Mouse (Mus musculus) E14TG2a.4 (cell line): Measurements from ENCODE around the gene Adam21.
A peak's percentile ranks its signal among the peaks of the same experiment; 100 is the strongest.
"Not testable (repeated sequence)": the region's sequence is repeated elsewhere in the genome, so short reads cannot be mapped to it uniquely, and the experiment has no call there.

Source experiments
- H3K27me3 ChIP-seq: 2 replicates; pipeline ENCODE4 v1.6.1; 2014; ENCODE audit warnings: low read length, control low read depth; ENCODE audit not compliant: insufficient read depth
- H3K36me3 ChIP-seq: 2 replicates; pipeline ENCODE4 v1.6.1; 2014; ENCODE audit warnings: low read length, control low read depth; ENCODE audit not compliant: insufficient read depth
- H3K4me1 ChIP-seq: replicated peaks from 2 replicates; pipeline ENCODE4 v1.6.1; 2014; ENCODE audit warnings: low read depth, low read length, control low read depth
- H3K4me3 ChIP-seq: replicated peaks from 2 replicates; pipeline ENCODE4 v1.5.1; 2014; ENCODE audit warnings: mild to moderate bottlenecking, low read length
- H3K9me3 ChIP-seq: 2 replicates; pipeline ENCODE4 v1.6.1; 2014; ENCODE audit warnings: low read length, control low read depth
- CTCF ChIP-seq: conservative IDR thresholded peaks from 2 replicates; pipeline ENCODE4 v1.5.1; 2014; ENCODE audit warnings: low read length
- NANOG ChIP-seq: IDR thresholded peaks from 2 replicates; pipeline ENCODE4 v1.6.1; 2014; ENCODE audit warnings: borderline replicate concordance, low read length, mixed read lengths
- POU5F1 ChIP-seq: IDR thresholded peaks from 2 replicates; pipeline ENCODE4 v1.6.1; 2014; ENCODE audit warnings: low read length, borderline replicate concordance

Adam21 gene

DNA sequence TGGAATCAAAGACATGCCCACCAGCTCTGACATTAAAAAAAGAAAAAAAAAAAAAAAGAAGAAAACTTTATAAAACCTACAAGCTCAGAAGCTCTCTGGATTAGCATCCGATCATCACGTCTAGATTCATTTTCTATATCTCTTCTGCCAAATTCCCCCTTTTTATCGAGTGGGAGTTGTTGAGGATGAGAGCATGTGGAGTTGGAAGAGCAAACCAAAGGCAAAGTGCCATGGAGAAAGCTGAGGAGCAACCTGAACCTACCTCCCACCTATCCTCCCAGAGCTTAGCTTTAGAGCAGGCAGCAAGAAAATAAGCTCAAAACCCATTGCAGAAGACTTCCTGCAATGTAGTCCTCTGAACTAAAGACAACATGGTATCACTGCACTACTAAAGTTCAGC lies 4.1 kb downstream of the Adam21 start:
- no peaks in the 10 kb centered on the region for H3K4me1 ChIP-seq
- H3K36me3 ChIP-seq = peaks cover 10% of the 10 kb centered on the region; the same call in 1 of the 2 replicates
- TF ChIP-seq NANOG = no peak
- no peak for TF ChIP-seq POU5F1
- no peak for TF ChIP-seq CTCF
- H3K4me3 ChIP-seq = no peak overlapping the region
- peaks cover 53% of the 10 kb centered on the region for H3K9me3 ChIP-seq
- no peaks in the 10 kb centered on the region for H3K27me3 ChIP-seq

DNA sequence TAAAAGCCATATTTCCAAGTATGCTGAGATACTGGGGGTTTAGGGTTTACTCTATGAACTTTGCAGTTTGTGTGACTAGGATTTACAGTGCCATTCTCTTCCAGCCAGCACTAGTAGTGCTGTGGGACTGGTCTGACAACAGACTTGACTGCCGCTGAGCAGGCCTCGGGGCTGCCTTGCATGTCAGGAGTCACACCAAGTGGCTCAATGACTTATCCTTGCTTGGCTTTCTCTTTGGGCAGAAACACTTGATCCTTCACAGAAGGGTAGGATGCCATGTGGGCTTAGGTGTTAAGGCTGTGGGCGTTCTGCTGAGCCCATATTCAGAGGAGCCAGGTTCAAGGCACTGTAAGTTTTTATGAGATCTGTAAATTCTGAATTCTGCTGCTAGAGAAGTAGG lies 19.0 kb downstream of the Adam21 start:
- H3K36me3 ChIP-seq = no peaks in the 10 kb centered on the region
- H3K4me3 ChIP-seq = no peak overlapping the region
- no peak for TF ChIP-seq CTCF
- TF ChIP-seq POU5F1 = no peak
- TF ChIP-seq NANOG = no peak
- no peaks in the 10 kb centered on the region for H3K27me3 ChIP-seq
- no peaks in the 10 kb centered on the region for H3K4me1 ChIP-seq
- no peaks in the 10 kb centered on the region for H3K9me3 ChIP-seq

DNA sequence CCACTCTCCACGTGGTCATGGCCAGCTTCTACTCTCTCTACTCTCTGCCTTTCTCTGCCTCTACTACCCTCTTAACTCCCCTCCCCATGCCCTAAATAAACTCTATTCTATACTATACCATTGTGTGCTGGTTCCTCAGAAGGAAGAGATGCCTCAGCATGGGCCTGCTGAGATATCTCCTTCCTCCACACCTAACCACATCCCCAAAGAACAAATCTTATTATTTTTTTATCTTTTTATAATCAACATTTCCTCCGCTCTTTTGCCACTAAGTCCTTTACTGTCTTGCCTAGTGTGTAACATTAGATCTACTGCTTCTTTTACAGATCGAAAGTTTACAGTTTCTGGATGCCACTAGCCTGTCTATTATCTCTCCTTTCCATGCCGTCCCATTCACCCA lies 21.1 kb downstream of the Adam21 start:
- Histone ChIP-seq H3K36me3 (no peaks in the 10 kb centered on the region), H3K4me1 (no peaks in the 10 kb centered on the region), H3K27me3 (no peaks in the 10 kb centered on the region), H3K9me3 (no peaks in the 10 kb centered on the region), H3K4me3 (no peak overlapping the region)
- no peak for TF ChIP-seq POU5F1
- TF ChIP-seq CTCF = no peak
- TF ChIP-seq NANOG = no peak

DNA sequence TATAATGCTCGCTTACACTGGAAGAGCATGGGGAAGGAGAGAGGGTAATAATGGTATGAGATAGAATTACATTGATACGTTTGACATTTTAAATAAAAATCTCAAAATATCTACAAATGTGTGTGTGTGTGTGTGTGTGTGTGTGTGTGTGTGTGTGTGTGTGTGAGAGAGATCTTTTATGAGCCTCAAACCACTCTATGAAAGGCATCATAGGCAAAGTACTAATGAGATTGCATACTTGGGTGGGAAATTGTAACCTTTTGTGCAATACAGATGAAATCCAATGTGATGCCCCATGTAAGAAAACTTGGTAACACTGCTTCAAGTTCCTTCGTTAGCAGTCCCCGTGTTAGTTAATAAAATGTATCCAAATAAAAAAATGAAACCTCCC lies 35.2 kb downstream of the Adam21 start:
- Histone ChIP-seq H3K4me1 (peaks cover 21% of the 10 kb centered on the region), H3K27me3 (peaks cover 9% of the 10 kb centered on the region; the same call in 1 of the 2 replicates), H3K4me3 (peak overlapping the region; percentile 94), H3K36me3 (no peaks in the 10 kb centered on the region), H3K9me3 (no peaks in the 10 kb centered on the region)
- no peak for TF ChIP-seq POU5F1
- no peak for TF ChIP-seq NANOG
- no peak for TF ChIP-seq CTCF

DNA sequence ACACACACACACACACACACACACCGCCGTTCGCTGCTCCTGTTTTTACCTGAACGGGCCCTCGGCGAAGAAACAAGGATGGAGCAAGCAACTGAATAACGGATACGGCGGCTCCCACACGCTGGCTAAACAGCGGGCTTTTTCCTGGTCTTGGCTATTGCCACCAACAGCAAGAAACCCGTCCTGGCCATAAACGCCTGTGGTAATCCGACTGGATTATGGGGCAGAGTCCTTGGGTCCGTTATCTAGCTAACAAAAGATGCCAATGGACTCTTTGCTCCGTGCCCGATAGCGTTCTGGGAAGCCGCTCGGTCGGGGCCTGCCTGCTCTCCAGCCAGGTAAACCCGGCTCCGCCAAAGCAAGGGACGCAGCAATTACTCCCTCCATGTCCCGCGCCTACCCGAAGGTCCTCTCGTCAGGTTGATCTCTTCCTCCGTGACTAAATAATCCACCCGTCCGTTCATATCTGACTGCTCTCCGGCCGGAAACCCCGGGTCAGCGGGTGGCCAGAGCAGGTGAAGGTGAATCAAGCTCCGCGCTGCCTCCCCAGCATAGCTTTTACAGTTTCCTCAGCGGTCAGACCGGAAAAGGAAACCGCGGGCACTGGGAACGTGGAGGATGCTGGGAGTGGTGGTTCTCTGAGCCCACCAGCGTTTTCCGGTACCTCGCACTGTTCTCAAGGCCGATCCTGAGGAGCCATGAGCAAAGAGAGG lies 35.8 kb downstream of the Adam21 start, which contains the start of the genes Gm20498 and Synj2bp:
Gm20498 (minus strand) TSS at position 590 of the 713 bp plus-strand sequence.
Synj2bp (minus strand) TSS at position 596 of the 713 bp plus-strand sequence.
- H3K27me3 ChIP-seq = peaks cover 9% of the 10 kb centered on the region; the same call in 1 of the 2 replicates
- H3K9me3 ChIP-seq = no peaks in the 10 kb centered on the region
- H3K4me1 ChIP-seq = peaks cover 21% of the 10 kb centered on the region
- TF ChIP-seq POU5F1 = no peak
- TF ChIP-seq CTCF = no peak
- TF ChIP-seq NANOG = no peak
- peak within 1 kb of the TSS; percentile 94 for H3K4me3 ChIP-seq
- H3K36me3 ChIP-seq = no peaks in the 10 kb centered on the region

DNA sequence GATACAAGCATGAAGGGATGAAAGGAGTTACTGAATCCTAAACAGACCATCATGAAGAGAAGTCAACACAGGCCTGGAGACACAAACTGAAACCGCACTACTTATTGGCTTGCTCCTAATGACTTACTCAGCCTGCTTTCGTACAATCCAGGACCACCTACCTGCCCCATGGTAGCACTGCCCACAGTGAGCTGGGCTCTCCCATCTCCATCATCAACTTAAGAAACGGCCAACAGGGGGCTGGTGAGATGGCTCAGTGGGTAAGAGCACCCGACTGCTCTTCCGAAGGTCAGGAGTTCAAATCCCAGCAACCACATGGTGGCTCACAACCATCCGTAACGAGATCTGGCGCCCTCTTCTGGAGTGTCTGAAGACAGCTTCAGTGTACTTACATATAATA lies 37.7 kb downstream of the Adam21 start:
- not testable (repeated sequence) for H3K9me3 ChIP-seq, H3K36me3 ChIP-seq, H3K27me3 ChIP-seq, H3K4me3 ChIP-seq
- peaks cover 23% of the 10 kb centered on the region for H3K4me1 ChIP-seq
